Mouse (Mus musculus) CD4-positive naive resting alpha-beta T cell, adult 57 days (primary cell): ENCODE measurements around the gene Hey2. TPM values are rescaled to one million over a fixed set of nuclear protein-coding genes. Genes with fewer than 3 reads are reported as not detected.

ENCODE experiments used
- total RNA-seq: library from RNA; stranded (reverse); gene quantifications from one replicate; pipeline ENCODE4 v1.2.4, GENCODE M21; 2023

Gene Hey2
- total RNA-seq, result not detected

GRCm38 (mm10) chr10:30842643-30843437 lies at the start of gene Hey2:
Gene Hey2, minus strand, starts transcription at chr10:30842801.

GRCm38 (mm10) chr10:30802681-30803586 lies 39.7 kb downstream of the Hey2 start, which contains the start of gene Ncoa7:
Gene Ncoa7, minus strand, starts transcription at chr10:30803326.

Other genes starting within 250 kb of the Hey2 start
- 14.2 TPM for gene Trmt11, start 242.1 kb downstream of the Hey2 start, total RNA-seq
- gene Hint3, start 213.2 kb downstream of the Hey2 start, total RNA-seq, result 15.6 TPM
- 20.6 TPM for gene Ncoa7, start 39.5 kb downstream of the Hey2 start, total RNA-seq